Mouse (Mus musculus) small intestine, adult 2 months (tissue): Measurements from ENCODE around the gene Tmcc3. TPM values are rescaled to one million over a fixed set of nuclear protein-coding genes. Genes with fewer than 3 reads are reported as not detected.

Source experiments
- H3K27ac ChIP-seq: fragments of 200-500 bp; 2 replicates; pipeline ENCODE4 v1.5.1; 2012; ENCODE audit warnings: low read depth, low read length, control low read depth, inconsistent platforms; ENCODE audit not compliant: insufficient read depth
- H3K27me3 ChIP-seq: fragments of 200-500 bp; 2 replicates; pipeline ENCODE4 v1.6.1; 2012; ENCODE audit warnings: mild to moderate bottlenecking, moderate library complexity, low read length, inconsistent platforms; ENCODE audit not compliant: control insufficient read depth, insufficient read depth
- H3K36me3 ChIP-seq: fragments of 200-500 bp; 2 replicates; pipeline ENCODE4 v1.6.1; 2012; ENCODE audit warnings: mild to moderate bottlenecking, low read length, control low read depth, inconsistent platforms; ENCODE audit not compliant: control insufficient read depth, insufficient read depth
- H3K4me1 ChIP-seq: fragments of 200-500 bp; 2 replicates; pipeline ENCODE4 v1.6.1; 2012; ENCODE audit warnings: low read length, inconsistent platforms, mixed read lengths; ENCODE audit not compliant: control insufficient read depth, insufficient read depth, insufficient read length
- H3K4me3 ChIP-seq: fragments of 200-500 bp; 2 replicates; pipeline ENCODE4 v1.5.1; 2012; ENCODE audit warnings: low read depth, mild to moderate bottlenecking, control low read depth, inconsistent platforms, low read length, moderate library complexity
- CTCF ChIP-seq: fragments of 200-500 bp; IDR thresholded peaks from 2 replicates; pipeline ENCODE4 v1.5.1; 2012; ENCODE audit warnings: low read depth, mild to moderate bottlenecking, control low read depth, inconsistent platforms, low read length, moderate library complexity, mixed read lengths; ENCODE audit not compliant: insufficient replicate concordance, insufficient read length; ENCODE audit errors: extremely low read depth
- POLR2A ChIP-seq: fragments of 200-500 bp; IDR thresholded peaks from 2 replicates; pipeline ENCODE4 v1.6.1; 2012; ENCODE audit warnings: low read depth, mild to moderate bottlenecking, control low read depth, inconsistent platforms, low read length, moderate library complexity
- WGBS: fragments of 180-500 bp; shearing (Covaris S2); methylation state at CpG from one replicate; pipeline ENCODE4 v1.1.7; 2018; 5-methylcytosine and 5-hydroxymethylcytosine counted together
- polyA plus RNA-seq: library from polyadenylated mRNA; depleted of rRNA; stranded (reverse); fragments of >200 nt; gene quantifications from 2 replicates; pipeline ENCODE4 v1.2.3, GENCODE M21; 2012

The Tmcc3 gene
- polyA plus RNA-seq, 1 experiment: 38.7 TPM

DNA sequence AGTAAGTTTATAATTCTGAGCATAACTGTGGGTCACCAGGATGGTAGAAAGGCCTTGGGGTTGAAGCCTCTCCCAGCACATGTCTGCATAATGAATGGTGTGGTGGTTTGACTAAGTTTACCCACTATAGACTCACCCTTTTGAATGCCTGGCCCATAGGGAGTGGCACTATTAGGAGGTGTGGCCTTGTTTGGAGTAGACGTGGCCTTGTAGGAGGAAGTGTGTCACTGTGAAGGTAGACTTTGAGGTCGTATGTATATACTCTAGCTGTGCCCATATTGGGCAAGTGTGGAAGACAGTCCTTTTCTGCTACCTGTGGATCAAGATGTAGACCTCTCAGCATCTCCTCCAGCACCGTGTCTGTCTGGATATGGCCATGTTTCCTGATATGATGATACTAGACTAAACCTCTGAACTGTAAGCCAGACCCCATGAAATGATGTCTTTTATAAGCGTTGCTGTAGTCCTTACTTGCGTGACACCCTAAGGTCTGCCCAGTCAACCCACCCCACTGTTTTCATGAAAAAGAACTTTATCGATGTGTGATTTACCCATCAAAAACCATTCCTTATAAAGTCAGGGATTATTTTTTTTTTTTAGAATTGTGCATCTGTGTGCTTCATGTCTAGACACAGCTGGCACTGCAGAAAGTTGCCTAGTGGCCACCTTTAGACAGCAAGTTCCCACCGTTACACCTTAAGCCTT, 40.6 kb downstream of the Tmcc3 start:
- WGBS: 76% methylated on average over 7 of the region's 7 CpGs
- H3K27me3 ChIP-seq: no peaks in the 10 kb centered on the region
- no peak overlapping the region for H3K4me3 ChIP-seq
- TF ChIP-seq CTCF (no peak), POLR2A (no peak)
- H3K36me3 ChIP-seq: no peaks in the 10 kb centered on the region
- H3K4me1 ChIP-seq: no peaks in the 10 kb centered on the region
- H3K27ac ChIP-seq: no peak overlapping the region

DNA sequence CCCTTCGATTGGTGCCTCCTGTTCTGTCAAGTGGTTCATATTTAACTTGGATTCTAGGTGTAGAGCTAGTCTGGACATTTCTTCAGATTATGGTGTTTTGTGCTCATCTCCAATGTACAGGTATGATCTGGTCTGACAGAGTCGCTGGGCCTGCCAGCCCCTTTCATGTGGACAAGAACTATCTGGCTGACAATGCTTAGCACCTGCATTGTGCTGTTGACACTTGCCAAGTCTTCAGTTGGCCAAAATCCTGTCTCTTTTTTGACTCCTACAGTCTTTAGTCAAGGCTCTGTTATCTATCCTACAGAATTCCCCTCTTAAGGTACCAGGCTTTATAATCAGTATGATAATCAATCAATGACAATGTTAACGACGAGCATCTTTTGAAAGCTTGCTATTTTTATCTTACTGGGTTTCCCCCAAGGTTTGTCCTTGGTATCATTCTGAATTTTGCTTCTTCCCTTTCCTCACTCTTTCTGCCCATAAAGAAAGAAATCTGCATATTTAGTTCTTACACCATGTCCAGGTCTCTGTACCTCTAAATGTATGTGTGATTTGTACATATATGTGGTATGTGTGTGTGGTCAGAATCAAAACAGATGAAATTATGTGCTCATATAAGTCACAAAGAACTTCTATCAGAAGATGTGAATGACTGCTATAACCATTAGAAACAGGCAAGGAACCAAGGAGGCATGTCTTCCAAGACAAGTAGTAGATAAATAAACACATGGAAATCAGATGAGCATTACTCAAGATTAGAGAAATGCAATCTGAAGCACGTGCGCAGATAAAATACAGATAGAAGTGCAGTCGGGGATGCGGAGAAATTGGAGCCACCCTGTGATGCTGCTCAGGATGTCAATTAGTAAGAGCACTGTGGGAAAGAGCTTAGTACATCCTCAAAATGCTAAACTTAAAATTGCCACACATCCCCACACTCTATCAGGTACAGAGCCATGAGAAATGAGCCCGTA, 41.4 kb downstream of the Tmcc3 start:
- no peaks in the 10 kb centered on the region for H3K4me1 ChIP-seq
- TF ChIP-seq CTCF (no peak), POLR2A (no peak)
- no peaks in the 10 kb centered on the region for H3K27me3 ChIP-seq
- no peaks in the 10 kb centered on the region for H3K36me3 ChIP-seq
- H3K27ac ChIP-seq: no peak overlapping the region
- H3K4me3 ChIP-seq: no peak overlapping the region
- 77% methylated on average over 9 of the region's 9 CpGs for WGBS

DNA sequence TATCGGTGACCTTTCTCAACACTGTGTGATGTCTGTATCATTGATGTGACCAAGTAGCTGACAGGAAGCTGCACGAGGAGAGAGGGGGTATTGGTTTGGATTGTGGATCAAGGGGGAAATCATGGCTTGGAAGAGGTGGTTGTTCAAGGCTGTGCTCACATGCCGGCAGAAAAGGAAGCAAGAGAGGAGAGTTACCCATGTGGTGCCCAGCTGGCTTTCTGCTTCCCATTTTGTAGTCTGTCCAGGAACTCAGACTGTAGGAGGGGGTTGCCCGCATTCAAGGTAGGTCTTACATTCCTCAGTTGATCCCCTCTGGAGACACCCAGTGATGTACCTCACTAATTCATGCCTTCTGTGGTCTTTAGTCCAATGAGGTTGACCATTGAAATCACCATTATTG, 42.3 kb downstream of the Tmcc3 start:
- WGBS: 73% methylated on average over 4 of the region's 4 CpGs
- TF ChIP-seq CTCF (no peak), POLR2A (no peak)
- Histone ChIP-seq H3K27ac (no peak overlapping the region), H3K36me3 (no peaks in the 10 kb centered on the region), H3K4me1 (no peaks in the 10 kb centered on the region), H3K27me3 (no peaks in the 10 kb centered on the region), H3K4me3 (no peak overlapping the region)

DNA sequence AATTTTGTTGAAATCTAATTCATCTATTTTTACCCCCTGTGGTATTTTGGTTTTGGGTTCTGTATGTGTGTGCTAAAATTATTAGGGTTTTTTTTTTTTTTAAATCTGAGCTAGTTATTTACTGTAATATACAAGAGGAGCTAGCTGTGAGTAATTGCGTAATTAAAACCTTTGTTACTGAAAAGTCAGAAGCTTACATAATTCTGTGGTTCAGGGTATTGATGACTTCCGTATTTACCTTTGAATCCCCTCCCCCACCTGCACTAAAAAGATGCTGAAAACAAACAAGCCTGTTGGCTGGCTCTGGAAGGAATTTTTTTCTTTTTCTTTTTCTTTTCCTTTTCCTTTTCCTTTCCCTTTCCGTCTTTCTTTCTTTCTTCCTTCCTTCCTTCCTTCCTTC, 42.7 kb downstream of the Tmcc3 start:
- no peak for TF ChIP-seq POLR2A
- no peak for TF ChIP-seq CTCF
- Histone ChIP-seq H3K4me3 (no peak overlapping the region), H3K27ac (no peak overlapping the region), H3K36me3 (no peaks in the 10 kb centered on the region), H3K27me3 (no peaks in the 10 kb centered on the region), H3K4me1 (no peaks in the 10 kb centered on the region)
- WGBS: 62% methylated on average over 3 of the region's 3 CpGs

DNA sequence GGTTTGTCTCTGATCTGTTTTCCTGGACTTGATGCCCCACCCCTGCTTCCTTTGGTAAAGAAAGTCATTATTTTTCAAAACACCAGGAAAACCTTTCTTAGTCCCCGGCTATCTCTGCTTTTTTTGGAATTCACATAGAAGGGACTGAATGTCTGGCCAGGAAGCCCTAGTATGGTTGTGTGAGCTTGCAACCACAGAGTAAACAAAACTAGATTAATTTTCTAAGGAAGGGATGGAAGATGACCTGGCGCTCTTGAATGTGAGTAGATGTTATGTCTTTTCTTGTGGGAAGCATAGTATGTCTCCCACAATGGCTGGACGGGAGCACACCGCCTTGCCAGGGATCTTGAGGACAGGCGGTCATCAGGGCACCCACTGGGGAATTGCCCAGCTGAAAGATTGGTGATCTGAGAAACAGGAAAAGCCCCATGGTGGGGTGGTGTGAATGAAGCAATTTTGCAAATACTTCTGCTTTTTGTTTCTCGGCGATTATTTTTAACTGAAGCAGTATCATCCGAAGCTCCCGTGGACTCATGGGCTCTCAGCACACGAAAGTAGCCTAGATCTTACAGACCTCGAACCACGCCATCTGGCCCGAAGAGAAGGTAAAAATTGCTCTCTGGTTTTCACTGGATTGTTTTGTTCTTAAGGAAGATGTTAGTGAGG, 44.9 kb downstream of the Tmcc3 start:
- TF ChIP-seq CTCF: no peak
- TF ChIP-seq POLR2A: no peak
- H3K4me1 ChIP-seq: no peaks in the 10 kb centered on the region
- WGBS: 75% methylated on average over 13 of the region's 13 CpGs
- H3K27ac ChIP-seq: 0 out of 2 replicates have a peak overlapping the region, but pooled peaks have one; percentile 10
- no peaks in the 10 kb centered on the region for H3K27me3 ChIP-seq
- H3K36me3 ChIP-seq: no peaks in the 10 kb centered on the region
- H3K4me3 ChIP-seq: no peak overlapping the region

DNA sequence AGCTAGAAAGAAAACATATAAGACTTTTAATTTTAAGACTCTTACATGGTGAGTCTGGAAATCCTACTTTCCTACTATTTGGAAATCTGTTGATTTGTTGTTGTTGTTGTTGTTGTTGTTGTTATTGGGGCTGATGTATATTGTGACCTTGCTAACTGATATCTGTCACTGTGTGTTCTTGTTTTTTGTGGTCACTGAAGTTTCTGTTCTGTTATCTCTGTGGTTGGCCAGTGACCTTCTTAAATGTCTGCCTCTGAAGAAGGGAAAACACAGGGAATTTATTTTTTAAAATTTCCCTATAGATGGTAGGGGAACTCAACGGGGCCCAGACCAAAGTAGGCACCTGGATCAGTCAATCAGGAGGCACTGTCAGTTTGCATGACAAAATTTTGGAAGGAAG, 48.9 kb downstream of the Tmcc3 start:
- 46% methylated on average over 1 of the region's 1 CpGs for WGBS
- H3K27me3 ChIP-seq: no peaks in the 10 kb centered on the region
- no peak for TF ChIP-seq POLR2A
- no peak for TF ChIP-seq CTCF
- no peak overlapping the region for H3K4me3 ChIP-seq
- no peaks in the 10 kb centered on the region for H3K4me1 ChIP-seq
- no peaks in the 10 kb centered on the region for H3K36me3 ChIP-seq
- H3K27ac ChIP-seq: no peak overlapping the region
